Mouse (Mus musculus): ENCODE measurements around the gene Ankrd33. TPM values are rescaled to one million over a fixed set of nuclear protein-coding genes. Genes with fewer than 3 reads are reported as not detected.

Gene Ankrd33
- polyA plus RNA-seq, 1 experiment: not detected

DNA sequence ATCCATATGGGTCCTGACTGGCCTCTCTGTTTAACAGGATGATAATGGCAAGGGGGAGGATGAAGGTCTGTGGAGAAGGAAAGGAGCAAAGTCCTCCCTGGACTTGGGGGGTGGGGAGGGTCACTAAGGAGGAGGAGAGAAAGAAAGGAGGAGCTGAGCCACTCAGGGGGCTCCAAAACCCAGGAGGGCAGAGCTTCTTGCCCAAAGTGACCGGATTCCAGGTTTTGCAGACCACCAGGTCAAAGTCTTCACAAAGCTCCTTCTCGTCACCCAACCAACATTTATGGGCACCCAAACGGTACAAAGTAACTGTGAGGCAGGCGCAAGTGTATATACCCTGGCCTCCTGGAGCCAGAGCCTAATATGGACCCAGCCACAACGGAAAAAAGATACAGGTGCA lies 39.9 kb upstream of the Ankrd33 start:
- Histone ChIP-seq H3K4me3 (ENCODE audit: insufficient read depth, low read length) (no peak overlapping the region), H3K27ac (ENCODE audit: insufficient read depth, low read depth, low read length) (no peak overlapping the region), H3K4me1 (ENCODE audit: control insufficient read depth, insufficient read depth, low read length) (peaks cover 6% of the 10 kb centered on the region)
- no peak for TF ChIP-seq POLR2A (IDR thresholded peaks at IDR 0.05; ENCODE audit: borderline replicate concordance, low read depth, low read length)

DNA sequence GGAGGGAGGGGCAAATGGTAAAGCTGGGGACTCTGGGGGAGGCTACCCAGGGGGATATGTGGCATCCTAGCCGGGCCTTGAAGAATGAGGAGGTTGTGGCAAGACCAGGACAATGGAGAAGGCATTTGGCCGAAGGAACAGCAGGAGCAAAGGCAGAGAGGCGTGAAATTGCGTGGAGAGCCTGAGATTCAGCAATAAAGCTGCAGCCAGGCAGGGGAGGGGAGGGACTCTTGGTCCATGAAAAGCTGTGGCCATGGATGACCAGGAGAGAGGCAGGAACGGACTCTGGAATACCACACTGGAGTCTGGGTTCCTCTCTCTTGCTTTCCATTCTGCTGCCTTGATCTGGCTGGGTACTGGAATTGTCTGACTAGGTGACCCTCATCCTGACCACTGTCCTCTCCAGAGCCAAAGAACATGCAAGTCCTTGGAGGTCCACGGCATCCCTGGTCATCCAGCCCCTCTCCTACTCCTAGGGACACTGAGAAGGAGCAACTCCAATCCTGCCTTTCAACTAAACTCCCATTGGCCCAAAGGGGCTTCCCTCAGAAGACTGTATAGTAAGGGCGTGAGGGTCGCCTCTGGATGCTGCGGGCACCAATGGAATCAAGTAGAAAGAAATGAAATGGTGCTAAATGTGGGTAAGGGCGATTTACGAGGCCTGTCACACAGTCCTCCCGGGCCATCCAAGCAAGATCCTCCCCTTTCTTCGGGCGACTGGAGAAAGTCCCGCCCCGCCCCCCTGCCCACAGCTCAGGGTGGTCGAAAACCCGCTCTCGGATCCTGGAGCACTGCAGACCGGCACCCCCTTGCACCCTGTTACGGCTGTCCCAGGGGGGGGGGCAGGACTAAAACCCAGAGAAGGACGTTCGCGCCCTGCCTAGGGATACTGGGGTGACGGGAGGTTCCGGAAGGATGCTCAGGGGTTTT lies 39.2 kb upstream of the Ankrd33 start:
- TF ChIP-seq POLR2A (IDR thresholded peaks at IDR 0.05; ENCODE audit: borderline replicate concordance, low read depth, low read length): no peak
- no peak for TF ChIP-seq CTCF (IDR thresholded peaks at IDR 0.05; ENCODE audit: low read depth, low read length)
- Histone ChIP-seq H3K4me1 (ENCODE audit: control insufficient read depth, insufficient read depth, low read length) (peaks cover 12% of the 10 kb centered on the region), H3K27ac (ENCODE audit: insufficient read depth, low read depth, low read length) (no peak overlapping the region), H3K4me3 (ENCODE audit: insufficient read depth, low read length) (no peak overlapping the region)

DNA sequence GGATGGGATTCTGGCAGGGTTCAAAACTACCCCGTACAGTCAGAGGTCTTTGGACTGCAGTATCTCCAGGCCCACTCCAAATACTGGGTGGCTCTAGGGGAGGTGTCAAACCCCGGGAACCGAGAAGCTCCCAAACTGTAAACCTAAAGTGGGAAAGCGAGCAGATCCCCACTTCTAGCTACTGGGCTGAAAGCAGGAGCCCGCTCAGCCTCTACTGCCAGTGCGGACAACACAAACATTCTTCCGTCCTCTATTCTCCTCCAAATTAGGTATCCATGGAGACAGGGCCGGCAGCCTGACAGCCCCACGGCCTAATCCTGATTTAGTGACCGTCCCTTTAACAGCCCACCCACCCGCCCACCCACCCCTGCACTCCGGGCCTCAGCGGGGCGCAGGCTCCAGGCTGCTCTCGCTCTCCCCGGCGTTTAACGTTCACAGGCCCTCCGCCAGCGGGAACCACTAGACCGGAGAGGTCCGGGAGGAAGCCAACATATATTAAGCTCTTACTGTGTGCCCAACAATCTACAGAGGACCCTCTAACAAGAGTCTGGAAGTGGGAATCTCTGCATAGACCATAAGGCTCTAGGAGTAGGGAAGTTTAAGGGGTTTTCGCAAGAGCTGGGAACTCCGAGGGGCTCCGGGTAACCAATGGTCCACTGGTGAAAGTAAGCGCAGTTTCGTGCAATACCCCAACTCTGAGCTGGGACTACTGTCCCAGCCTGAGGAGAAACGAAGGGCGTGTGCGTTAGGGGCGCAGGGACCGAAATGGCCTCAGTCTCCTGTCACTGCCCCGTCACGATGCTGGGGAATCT lies 38.3 kb upstream of the Ankrd33 start:
- Histone ChIP-seq H3K4me1 (ENCODE audit: control insufficient read depth, insufficient read depth, low read length) (peaks cover 18% of the 10 kb centered on the region), H3K27ac (ENCODE audit: insufficient read depth, low read depth, low read length) (no peak overlapping the region), H3K4me3 (ENCODE audit: insufficient read depth, low read length) (peak overlapping the region; percentile 69)
- TF ChIP-seq CTCF (IDR thresholded peaks at IDR 0.05; ENCODE audit: low read depth, low read length) (no peak), POLR2A (IDR thresholded peaks at IDR 0.05; ENCODE audit: borderline replicate concordance, low read depth, low read length) (no peak)

DNA sequence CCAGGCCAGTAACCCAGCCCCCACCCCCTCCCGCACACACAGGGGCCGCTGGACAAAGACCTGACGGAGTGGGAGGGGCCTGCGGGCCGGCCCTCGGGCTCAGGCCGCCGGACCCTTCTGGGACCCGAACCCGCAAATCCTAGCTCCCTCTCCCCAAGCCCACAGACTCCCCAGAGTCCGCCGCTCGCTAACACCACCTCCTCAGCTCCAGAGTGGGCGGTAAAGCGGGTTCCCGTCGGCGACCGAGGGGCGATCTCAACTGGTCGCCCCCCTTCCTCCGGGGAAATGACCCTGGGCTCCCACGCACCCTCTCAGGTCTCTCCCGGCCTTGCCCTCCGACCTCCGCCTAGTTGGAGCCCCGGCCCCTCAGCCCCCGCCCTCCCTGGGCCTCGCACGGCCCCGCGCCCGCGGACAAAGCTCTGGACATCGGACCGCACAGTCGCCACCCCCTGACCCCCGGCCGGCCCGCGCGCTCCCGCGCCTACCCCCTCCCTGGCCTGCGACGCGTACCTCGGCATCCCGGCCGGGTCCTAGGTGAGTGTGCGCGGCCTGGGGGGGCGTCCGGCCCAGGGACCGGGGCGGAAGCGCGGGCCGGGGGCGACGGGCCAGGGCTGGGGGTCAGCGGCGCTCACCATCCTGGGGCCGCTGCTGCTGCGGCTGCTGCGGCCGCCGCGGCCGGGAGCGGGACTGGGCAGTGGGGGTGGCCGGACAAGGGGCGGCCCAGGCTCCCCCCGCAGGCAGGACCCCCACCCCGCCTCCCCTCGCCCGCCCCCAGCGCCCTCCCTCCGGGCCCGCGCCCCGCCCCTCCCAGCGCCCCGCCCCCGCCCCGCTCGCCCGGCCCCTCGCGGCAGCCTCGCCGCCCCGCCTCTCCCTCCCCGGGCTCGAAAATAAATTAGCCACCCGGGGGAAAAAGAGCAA lies 37.5 kb upstream of the Ankrd33 start, which contains the start of gene Fignl2:
TSS of gene Fignl2 (minus strand) at position 755 of the 918 bp plus-strand sequence.
- TF ChIP-seq POLR2A (IDR thresholded peaks at IDR 0.05; ENCODE audit: borderline replicate concordance, low read depth, low read length) (no peak), CTCF (IDR thresholded peaks at IDR 0.05; ENCODE audit: low read depth, low read length) (no peak)
- peak within 1 kb of the TSS; percentile 69 for H3K4me3 ChIP-seq (ENCODE audit: insufficient read depth, low read length)
- peak within 1 kb of the TSS; percentile 88 for H3K27ac ChIP-seq (ENCODE audit: insufficient read depth, low read depth, low read length)
- peaks cover 24% of the 10 kb centered on the region for H3K4me1 ChIP-seq (ENCODE audit: control insufficient read depth, insufficient read depth, low read length)

DNA sequence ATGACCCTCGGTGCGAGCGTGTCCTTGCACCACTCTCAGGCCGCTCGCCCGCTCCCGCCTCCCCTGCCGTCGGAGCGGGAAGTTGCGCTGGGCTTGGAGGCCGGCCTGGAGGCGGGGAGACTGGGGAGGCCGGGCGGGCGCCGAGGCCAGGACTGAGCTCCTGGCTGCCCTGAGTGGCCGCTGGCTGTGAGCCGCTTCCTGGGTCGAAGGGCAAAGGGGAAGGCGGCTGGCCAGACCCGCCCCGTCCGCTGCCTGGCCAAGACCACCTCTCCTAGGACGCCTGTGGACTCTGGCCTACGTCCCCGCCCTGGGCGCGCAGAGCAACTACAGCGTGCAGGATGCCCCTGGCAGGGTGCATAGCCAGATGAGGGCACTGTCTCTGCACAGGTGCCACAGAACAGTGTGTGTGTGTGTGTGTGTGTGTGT lies 36.8 kb upstream of the Ankrd33 start:
- Histone ChIP-seq H3K27ac (ENCODE audit: insufficient read depth, low read depth, low read length) (peak overlapping the region; percentile 88), H3K4me1 (ENCODE audit: control insufficient read depth, insufficient read depth, low read length) (peaks cover 24% of the 10 kb centered on the region)
- TF ChIP-seq CTCF (IDR thresholded peaks at IDR 0.05; ENCODE audit: low read depth, low read length) (no peak), POLR2A (IDR thresholded peaks at IDR 0.05; ENCODE audit: borderline replicate concordance, low read depth, low read length) (no peak)

DNA sequence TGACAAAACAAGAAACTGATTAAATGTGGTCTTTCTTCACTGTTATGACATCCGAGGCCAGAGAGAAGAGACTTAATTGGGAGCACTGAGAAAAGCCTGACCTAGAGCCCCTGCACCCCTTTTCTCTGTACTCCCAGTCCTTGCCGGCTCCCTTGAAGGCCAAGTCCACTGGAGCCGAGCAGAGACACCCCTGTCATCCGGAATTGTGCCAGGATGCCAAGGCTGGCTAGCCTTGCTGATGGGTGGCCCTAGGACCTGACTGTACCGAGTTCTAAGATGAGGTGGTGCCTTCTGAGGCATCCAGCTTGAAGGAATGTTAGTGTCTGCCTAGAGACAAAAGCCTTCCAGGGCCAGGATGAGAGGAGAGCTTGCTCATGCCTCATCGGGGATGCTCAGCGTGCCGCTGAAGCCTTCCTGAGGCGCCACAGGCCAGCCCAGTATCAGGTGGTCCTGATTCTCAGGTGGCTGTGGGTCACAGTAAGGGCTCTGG lies 35.5 kb upstream of the Ankrd33 start:
- H3K4me1 ChIP-seq (ENCODE audit: control insufficient read depth, insufficient read depth, low read length): peaks cover 29% of the 10 kb centered on the region
- TF ChIP-seq POLR2A (IDR thresholded peaks at IDR 0.05; ENCODE audit: borderline replicate concordance, low read depth, low read length) (no peak), CTCF (IDR thresholded peaks at IDR 0.05; ENCODE audit: low read depth, low read length) (no peak)

More for the DNA sequence above, 36.8 kb upstream of the Ankrd33 start:
- peak overlapping the region; percentile 66 for H3K4me3 ChIP-seq (ENCODE audit: insufficient read depth, low read length)

DNA sequence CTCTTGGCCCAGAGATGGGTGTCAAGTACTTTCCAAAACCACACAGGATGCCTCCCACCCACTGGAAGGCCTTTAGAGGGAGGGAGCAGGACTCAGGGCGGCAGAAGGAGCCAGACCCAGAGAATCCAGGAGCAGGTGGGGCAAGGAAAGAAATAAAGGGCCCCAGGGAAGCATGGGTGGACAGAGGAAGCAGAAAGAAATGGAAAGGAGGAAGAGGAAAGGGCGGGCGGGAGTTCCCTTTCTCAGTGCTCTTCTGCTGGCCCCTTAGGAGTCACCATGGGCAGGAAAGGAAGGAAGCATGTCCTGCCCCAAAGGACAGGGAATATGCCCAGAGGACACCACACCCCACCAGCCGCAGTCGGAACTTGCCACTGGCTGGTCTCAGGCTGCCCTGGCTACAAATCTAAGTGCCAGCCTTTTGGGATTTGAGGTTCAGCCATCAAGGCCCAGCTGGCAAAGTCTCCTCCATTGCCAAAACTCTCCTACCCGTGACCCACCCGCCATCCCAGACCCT lies 34.5 kb upstream of the Ankrd33 start:
- TF ChIP-seq POLR2A (IDR thresholded peaks at IDR 0.05; ENCODE audit: borderline replicate concordance, low read depth, low read length): no peak
- TF ChIP-seq CTCF (IDR thresholded peaks at IDR 0.05; ENCODE audit: low read depth, low read length): no peak
- no peak overlapping the region for H3K27ac ChIP-seq (ENCODE audit: insufficient read depth, low read depth, low read length)
- peaks cover 29% of the 10 kb centered on the region for H3K4me1 ChIP-seq (ENCODE audit: control insufficient read depth, insufficient read depth, low read length)

More for the DNA sequence above, 35.5 kb upstream of the Ankrd33 start:
- Histone ChIP-seq H3K27ac (ENCODE audit: insufficient read depth, low read depth, low read length) (no peak overlapping the region), H3K4me3 (ENCODE audit: insufficient read depth, low read length) (no peak overlapping the region)

DNA sequence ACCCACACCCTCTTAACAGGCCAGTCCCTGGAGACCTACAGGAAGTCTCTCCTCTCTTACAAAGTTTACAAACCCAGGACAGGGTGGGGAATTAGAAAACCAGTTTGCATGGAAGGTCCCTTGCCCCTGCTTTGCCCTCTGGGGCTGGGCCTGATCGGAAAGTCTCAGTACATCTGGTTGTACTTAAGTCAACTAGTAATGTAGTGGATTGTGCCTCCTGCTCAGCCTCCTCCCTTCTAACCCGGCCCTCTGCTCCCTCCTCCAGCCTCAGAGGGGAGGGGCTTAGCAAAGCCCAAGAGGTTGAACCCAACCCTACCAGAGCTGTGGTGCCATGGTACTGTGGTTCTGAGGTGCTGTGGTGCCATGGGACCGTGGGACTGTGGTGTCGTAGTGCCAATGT lies 33.3 kb upstream of the Ankrd33 start:
- TF ChIP-seq POLR2A (IDR thresholded peaks at IDR 0.05; ENCODE audit: borderline replicate concordance, low read depth, low read length) (no peak), CTCF (IDR thresholded peaks at IDR 0.05; ENCODE audit: low read depth, low read length) (no peak)
- Histone ChIP-seq H3K27ac (ENCODE audit: insufficient read depth, low read depth, low read length) (no peak overlapping the region), H3K4me1 (ENCODE audit: control insufficient read depth, insufficient read depth, low read length) (peaks cover 38% of the 10 kb centered on the region), H3K4me3 (ENCODE audit: insufficient read depth, low read length) (no peak overlapping the region)

More for the DNA sequence above, 34.5 kb upstream of the Ankrd33 start:
- no peak overlapping the region for H3K4me3 ChIP-seq (ENCODE audit: insufficient read depth, low read length)
